Mouse (Mus musculus) heart, postnatal 0 days (tissue): ENCODE results near the gene Osbp2.

ENCODE experiments used
- CTCF ChIP-seq: IDR thresholded peaks from 2 replicates; pipeline ENCODE4 v1.5.1; 2016; ENCODE audit warnings: antibody characterized with exemption, control low read depth, low read depth
- EP300 ChIP-seq: IDR thresholded peaks from 2 replicates; pipeline ENCODE4 v1.6.1; 2016; ENCODE audit warnings: antibody characterized with exemption, low read depth

- no peak for TF ChIP-seq CTCF
- no peak for TF ChIP-seq EP300
Observed at GRCm38 (mm10) chr11:3771348-3771747, 92.4 kb downstream of the Osbp2 start.
